Mouse (Mus musculus) layer of hippocampus, postnatal 25 days (tissue): ENCODE data around the gene Slx4. TPM values are rescaled to one million over a fixed set of nuclear protein-coding genes. Genes with fewer than 3 reads are reported as not detected.
"Not testable (repeated sequence)": the region's sequence is repeated elsewhere in the genome, so short reads cannot be mapped to it uniquely, and the experiment has no call there.

Source experiments
- DNase-seq, 2 experiments: peaks; one replicate each; pipeline ENCODE4 v3.0.0; 2022; ENCODE audit warnings: mixed read lengths in 2 of 2, low spot score in 1 of 2; ENCODE audit errors: extremely low spot score in 1 of 2
- total RNA-seq, 2 experiments: library from RNA; stranded (reverse); gene quantifications; 2 replicates each; pipeline ENCODE4 v1.2.3; 2021

Slx4 gene
- total RNA-seq: 10 to 100 TPM; 44.1 to 45.4 TPM

DNA sequence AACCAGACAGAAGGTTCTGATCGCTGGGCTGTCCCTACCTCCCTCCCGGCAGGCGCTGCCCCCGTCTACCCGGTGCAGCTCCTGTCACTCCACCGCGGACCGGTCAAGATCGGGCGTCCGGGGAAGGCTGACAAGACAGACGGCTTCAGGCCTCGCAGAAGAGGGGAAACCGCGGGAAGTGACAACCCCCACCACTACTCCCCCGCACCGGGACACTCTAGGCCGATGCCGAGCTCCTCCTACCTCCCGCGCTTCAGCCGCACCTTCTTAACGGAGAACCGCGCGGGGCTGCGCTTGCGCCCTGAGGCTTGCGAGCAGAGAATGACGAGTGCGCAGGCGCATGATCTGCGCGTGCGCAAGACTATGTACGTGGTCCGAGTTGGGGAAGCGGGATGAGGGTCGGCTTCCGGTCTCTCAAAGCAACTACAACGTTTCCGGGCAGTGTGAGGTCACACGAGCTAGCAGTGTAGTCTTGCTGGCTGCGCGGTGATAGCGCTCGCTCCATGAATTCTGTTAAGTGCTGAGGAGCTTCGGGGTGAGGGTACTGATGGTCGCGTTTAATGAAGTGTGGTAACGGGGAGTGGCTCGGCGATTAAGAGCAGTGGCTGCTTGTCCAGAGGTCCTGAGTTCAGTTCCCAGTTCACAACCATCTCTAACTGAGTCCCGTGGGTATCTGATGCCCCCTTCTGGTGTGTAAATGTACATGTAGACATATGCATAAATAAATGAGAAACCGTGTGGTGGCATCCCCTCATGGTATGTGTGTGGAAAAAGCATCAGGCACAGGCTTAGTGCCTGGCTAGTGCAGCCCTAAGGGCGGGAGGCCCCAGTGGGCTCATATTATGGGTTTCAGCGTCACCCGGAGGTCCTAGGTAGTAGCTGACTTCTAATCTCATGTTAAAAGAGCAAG, at the start of gene Slx4:
Gene Slx4 (minus strand): TSS at position 282 of the 910 bp plus-strand sequence.
- peak; percentile 91 to 97 for DNase-seq

DNA sequence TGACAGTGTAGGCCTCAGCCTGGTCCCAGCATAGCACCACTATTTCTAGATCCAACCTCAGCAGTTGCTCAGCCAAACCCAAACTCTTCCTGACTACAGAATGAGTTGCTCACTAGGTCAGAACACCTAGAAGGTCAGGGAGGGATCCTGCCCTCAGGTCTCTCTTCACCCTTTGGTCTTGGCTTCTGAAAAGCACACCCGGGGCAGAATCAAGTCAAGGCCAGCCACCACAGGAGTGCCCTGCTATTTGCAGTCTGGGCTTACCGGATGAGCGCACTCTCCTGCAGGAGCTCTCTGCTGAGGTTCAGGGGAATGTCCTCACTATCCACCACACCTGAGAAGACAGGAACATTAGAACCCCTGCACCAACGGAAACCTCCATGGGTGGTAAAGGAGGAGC, 49.0 kb upstream of the Slx4 start:
- DNase-seq: no peak

GRCm38 (mm10) chr16:4045524-4045923, 42.0 kb upstream of the Slx4 start:
- DNase-seq: no peak

- no peak for DNase-seq
Observed at GRCm38 (mm10) chr16:4044093-4044492, 40.5 kb upstream of the Slx4 start.

GRCm38 (mm10) chr16:4041646-4042045, 38.1 kb upstream of the Slx4 start:
- no peak for DNase-seq

DNA sequence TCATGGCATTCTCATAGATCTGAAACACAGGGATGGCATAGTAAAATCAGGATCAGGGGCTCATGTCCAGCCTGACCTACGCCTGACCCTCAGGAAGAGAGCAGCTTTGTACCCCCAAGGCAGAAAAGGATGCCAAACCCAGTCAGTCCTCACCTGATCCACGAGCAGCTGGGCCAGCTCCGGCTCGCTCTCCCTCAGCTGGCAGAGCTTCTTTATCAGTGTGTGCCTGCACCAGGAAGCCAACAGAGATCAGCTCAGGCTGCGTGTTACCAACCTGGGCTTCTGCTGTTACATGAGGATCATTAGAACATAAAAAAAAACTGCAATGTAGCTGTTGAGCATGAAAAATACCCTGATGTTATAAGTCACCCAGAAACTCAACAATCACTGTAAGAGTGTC, 36.6 kb upstream of the Slx4 start:
- DNase-seq: no peak

- DNase-seq: no peak
Observed at GRCm38 (mm10) chr16:4037690-4038089, 34.1 kb upstream of the Slx4 start.

GRCm38 (mm10) chr16:4036807-4037206, 33.2 kb upstream of the Slx4 start, which contains the start of gene Dnase1:
Gene Dnase1, plus strand, starts transcription at chr16:4036942.
- DNase-seq: no peak

DNA sequence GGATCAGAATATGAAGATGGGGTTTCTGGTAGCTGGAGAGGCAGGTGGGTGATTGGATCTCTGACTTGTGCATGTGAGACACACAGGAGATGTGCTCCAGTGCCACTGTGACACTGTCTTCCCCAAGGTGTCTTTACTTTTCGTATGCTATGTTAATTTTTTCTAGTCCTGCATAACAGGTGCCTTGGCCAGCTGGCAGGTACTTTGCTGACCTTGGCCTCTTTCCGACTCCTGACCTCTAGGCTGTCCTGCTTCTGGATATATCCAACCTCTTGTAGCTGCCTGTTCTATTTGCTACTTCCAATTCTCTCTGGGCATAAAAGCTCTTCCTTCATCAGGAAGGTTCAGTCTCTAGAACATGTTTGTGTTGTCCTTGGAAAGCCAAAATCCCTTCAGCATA, 32.0 kb upstream of the Slx4 start:
- no peak for DNase-seq

DNA sequence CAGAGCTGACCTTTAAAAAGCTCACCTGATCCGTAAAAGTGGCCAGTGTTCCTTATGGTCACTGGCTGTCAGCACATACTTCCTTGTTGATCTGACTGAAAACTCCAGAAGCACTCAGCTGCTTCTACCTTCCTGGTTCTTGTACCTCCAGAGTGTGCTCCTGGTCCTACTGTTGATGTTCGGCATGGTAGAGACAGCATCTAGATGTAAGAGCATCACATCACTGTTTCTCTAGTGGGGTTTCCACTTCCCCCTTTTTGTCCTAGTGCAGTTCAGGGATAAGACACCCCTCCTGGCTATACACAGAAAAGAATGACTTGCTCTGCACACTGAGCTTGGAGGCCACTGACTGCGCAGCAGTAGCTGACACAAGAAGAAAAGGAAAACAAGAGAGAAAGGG, 30.9 kb upstream of the Slx4 start:
- no peak for DNase-seq

GRCm38 (mm10) chr16:4033971-4034370, 30.4 kb upstream of the Slx4 start:
- no peak for DNase-seq

- no peak for DNase-seq
Observed at GRCm38 (mm10) chr16:4032341-4032748, 28.8 kb upstream of the Slx4 start.

- no peak for DNase-seq
Observed at GRCm38 (mm10) chr16:4031441-4032274, 28.1 kb upstream of the Slx4 start.

GRCm38 (mm10) chr16:4030501-4030900, 26.9 kb upstream of the Slx4 start:
- no peak for DNase-seq

DNA sequence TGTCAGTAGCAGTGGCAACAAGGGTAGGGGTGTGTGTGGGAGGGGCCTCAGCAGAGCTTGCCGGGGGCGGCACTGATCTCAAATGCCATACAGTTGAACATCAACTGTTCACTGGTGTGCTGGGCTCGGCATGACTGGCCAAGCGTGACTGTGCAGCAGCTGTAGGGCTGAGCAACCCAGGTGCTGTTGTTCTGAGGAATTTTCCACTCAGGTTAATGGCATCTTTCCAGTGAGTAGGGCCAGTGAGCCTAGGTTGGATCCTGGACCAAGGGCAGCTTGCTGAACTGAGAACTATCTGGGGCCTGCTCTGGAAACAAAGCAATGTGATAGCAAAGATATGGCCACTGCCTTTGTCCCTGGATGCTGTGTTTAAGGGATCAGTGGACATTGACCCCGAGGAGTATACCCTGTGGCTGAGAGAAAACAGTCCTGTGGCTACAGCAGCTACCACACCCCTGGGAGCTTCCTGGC, 25.8 kb upstream of the Slx4 start:
- DNase-seq: no peak

GRCm38 (mm10) chr16:4027211-4027610, 23.6 kb upstream of the Slx4 start:
- DNase-seq: no peak

GRCm38 (mm10) chr16:4026672-4027071, 23.1 kb upstream of the Slx4 start:
- no peak for DNase-seq

DNA sequence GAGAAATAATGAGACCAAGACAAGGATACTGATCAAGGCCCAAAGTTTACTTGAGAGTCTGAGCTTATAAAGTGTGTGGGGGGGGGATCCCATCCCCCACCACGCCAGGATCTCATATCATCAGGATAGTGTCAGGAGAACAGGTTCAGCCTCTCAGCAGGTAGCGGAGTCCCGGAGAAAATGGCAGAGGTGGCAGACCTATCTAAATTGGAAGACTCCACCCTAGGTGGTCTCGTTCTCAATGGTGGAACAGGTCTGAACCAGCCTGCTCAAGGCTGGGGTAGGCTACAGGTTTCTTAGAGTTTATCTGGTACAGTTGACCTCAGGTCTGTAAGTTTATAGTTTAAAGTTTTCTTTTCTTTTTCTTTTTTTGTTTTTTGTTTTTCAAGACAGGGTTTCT, 19.1 kb upstream of the Slx4 start:
- no peak for DNase-seq

DNA sequence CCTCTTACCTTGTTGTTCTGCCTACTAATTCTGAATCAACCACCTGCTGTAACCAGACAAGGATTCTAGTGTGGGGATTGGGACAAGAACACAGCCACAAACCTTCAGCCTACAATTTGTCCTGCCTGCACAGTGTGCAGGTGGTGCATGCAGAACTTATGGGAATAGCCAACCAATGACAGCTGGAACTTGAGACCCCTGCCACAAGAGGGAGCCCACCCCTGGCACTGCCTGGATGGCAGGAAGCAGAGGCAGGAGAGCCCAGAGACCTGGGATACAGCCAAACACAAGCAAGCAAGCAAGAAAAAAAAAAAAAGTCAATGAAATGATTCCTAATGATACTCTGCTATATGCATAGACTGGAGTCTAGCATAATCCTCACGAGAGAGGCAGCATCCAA, 17.7 kb upstream of the Slx4 start:
- DNase-seq: no peak

GRCm38 (mm10) chr16:4017466-4017865, 13.9 kb upstream of the Slx4 start:
- not testable (repeated sequence) for DNase-seq

DNA sequence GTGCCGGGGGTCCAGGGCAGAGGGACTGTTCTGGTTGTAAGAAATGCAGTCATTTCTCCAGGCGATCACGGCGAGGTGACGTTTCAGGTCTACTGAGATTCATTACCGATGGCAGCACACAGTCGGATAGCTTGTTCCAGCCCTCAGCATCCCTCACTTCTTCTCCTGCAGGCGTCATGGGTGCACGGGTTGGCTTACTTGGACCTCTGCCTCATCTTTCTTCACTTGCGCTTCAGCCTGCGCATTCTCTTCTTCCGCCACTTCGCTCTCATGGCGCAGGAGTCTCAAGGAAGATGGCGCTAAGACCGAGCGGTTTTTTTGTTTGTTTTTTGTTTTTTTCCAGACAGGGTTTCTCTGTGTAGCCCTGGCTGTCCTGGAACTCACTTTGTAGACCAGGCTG, 13.2 kb upstream of the Slx4 start:
- DNase-seq: not testable (repeated sequence)
